ENCODE assay signal across 18 mouse cellular contexts in genomic region chr2:18969066-18969681, GRCm38 (mm10). TPM values are rescaled to one million over a fixed set of nuclear protein-coding genes. Genes with fewer than 3 reads are reported as not detected.
DNase-seq lines count a peak whose midpoint lies in the region; ATAC-seq and TF ChIP-seq lines count a peak whose summit lies in the region.
"Had no signal": no experiment of that assay in that cellular context is flagged by ENCODE, and none has a peak within 500 bp of the region (broad histone marks: within the 10 kb centered on the region; RNA-seq: fewer than 3 reads in every experiment).

No protein-coding gene starts in this region.

- H3K27ac ChIP-seq in thymus, adult 2 months (ENCODE audit: control insufficient read depth, insufficient read depth, low read length): peak overlapping the region; percentile 16; the same call in 1 of the 2 replicates
- H3K27ac ChIP-seq in liver, embryonic 12.5 days: peak overlapping the region; percentile 92
- no peak overlapping the region for H3K27ac ChIP-seq in stomach, embryonic 16.5 days (ENCODE audit: low read length)
- no peak overlapping the region for H3K27ac ChIP-seq in forebrain, postnatal 0 days (ENCODE audit: low read depth, low read length)
- no peak overlapping the region for H3K27ac ChIP-seq in forebrain, embryonic 13.5 days
- H3K27ac ChIP-seq: hindbrain, embryonic 10.5 days; limb, embryonic 10.5 days; macrophage had no signal

- peaks cover 4% of the 10 kb centered on the region; the same call in 1 of the 2 replicates for H3K36me3 ChIP-seq in thymus, adult 2 months (ENCODE audit: control insufficient read depth, insufficient read depth, low read length)
- peaks cover 25% of the 10 kb centered on the region for H3K36me3 ChIP-seq in liver, embryonic 12.5 days
- 0 out of 2 replicates have a peak, but pooled peaks cover 4% of the 10 kb centered on the region for H3K36me3 ChIP-seq in stomach, embryonic 16.5 days (ENCODE audit: control insufficient read depth, insufficient read depth, low read length)
- H3K36me3 ChIP-seq in forebrain, postnatal 0 days (ENCODE audit: insufficient read depth): no peaks in the 10 kb centered on the region
- H3K36me3 ChIP-seq in forebrain, embryonic 13.5 days (ENCODE audit: poor library complexity, severe bottlenecking): no peaks in the 10 kb centered on the region
- H3K36me3 ChIP-seq: hindbrain, embryonic 10.5 days; limb, embryonic 10.5 days had no signal

- ATAC-seq in liver, embryonic 12.5 days: peak; percentile 96
- ATAC-seq in stomach, embryonic 16.5 days (ENCODE audit: insufficient read depth, low FRiP score): 0 out of 2 replicates have a peak, but pooled peaks have one; percentile 37
- no peak for ATAC-seq in forebrain, postnatal 0 days
- no peak for ATAC-seq in forebrain, embryonic 13.5 days
- ATAC-seq: forebrain, embryonic 16.5 days; inflammation-experienced regulatory T-cells, adult 6 months had no signal

- no peak overlapping the region for H3K4me3 ChIP-seq in thymus, adult 2 months (ENCODE audit: control insufficient read depth, insufficient read depth, low read length)
- H3K4me3 ChIP-seq in liver, embryonic 12.5 days: peak overlapping the region; percentile 19; the same call in 1 of the 2 replicates
- no peak overlapping the region for H3K4me3 ChIP-seq in stomach, embryonic 16.5 days (replicated peaks; ENCODE audit: low read length)
- H3K4me3 ChIP-seq in forebrain, postnatal 0 days (ENCODE audit: low read depth, low read length): no peak overlapping the region
- no peak overlapping the region for H3K4me3 ChIP-seq in forebrain, embryonic 13.5 days
- H3K4me3 ChIP-seq: hindbrain, embryonic 10.5 days; limb, embryonic 10.5 days had no signal

- peaks cover 39% of the 10 kb centered on the region for H3K4me1 ChIP-seq in thymus, adult 2 months (replicated peaks; ENCODE audit: control insufficient read depth, insufficient read depth, low read length)
- H3K4me1 ChIP-seq in liver, embryonic 12.5 days: peaks cover 84% of the 10 kb centered on the region
- H3K4me1 ChIP-seq in stomach, embryonic 16.5 days (ENCODE audit: control insufficient read depth, insufficient read depth, low read length): peaks cover 3% of the 10 kb centered on the region; the same call in 1 of the 2 replicates
- H3K4me1 ChIP-seq in forebrain, postnatal 0 days (ENCODE audit: insufficient read depth): no peaks in the 10 kb centered on the region
- no peaks in the 10 kb centered on the region for H3K4me1 ChIP-seq in forebrain, embryonic 13.5 days
- H3K4me1 ChIP-seq: hindbrain, embryonic 10.5 days had no signal

- H3K27me3 ChIP-seq in thymus, adult 2 months (ENCODE audit: control insufficient read depth, insufficient read depth, low read length): no peaks in the 10 kb centered on the region
- H3K27me3 ChIP-seq in liver, embryonic 12.5 days (replicated peaks): no peaks in the 10 kb centered on the region
- H3K27me3 ChIP-seq in stomach, embryonic 16.5 days (ENCODE audit: control insufficient read depth, insufficient read depth, low read length): no peaks in the 10 kb centered on the region
- H3K27me3 ChIP-seq in forebrain, postnatal 0 days (ENCODE audit: insufficient read depth, low read length): no peaks in the 10 kb centered on the region
- no peaks in the 10 kb centered on the region for H3K27me3 ChIP-seq in forebrain, embryonic 13.5 days

- peak; percentile 27 for DNase-seq in heart, adult 11 months
- no peak for DNase-seq in heart, adult 18-20 months
- no peak for DNase-seq in thymus, adult 2 months
- no peak for DNase-seq in thymus, adult 18-20 months
- DNase-seq in forebrain, postnatal 0 days: no peak
- DNase-seq: cerebellum, adult 11 months; gastrocnemius, postnatal 14 days; kidney, postnatal 14 days; layer of hippocampus, postnatal 36 days; thymus, postnatal 36 days had no signal

- WGBS in thymus, adult 2 months: 56% methylated on average over 5 of the region's 5 CpGs
- whole genome bisulfite sequencing in liver, embryonic 12.5 days (ENCODE audit: insufficient replicate concordance): 13% methylated on average over 5 of the region's 5 CpGs
- WGBS in stomach, embryonic 16.5 days: 28% methylated on average over 5 of the region's 5 CpGs
- WGBS in forebrain, postnatal 0 days: 79% methylated on average over 5 of the region's 5 CpGs
- 84% methylated on average over 5 of the region's 5 CpGs for WGBS in forebrain, embryonic 13.5 days

- peak overlapping the region; percentile 49; the same call in 1 of the 2 replicates for H3K9ac ChIP-seq in liver, embryonic 12.5 days
- no peak overlapping the region for H3K9ac ChIP-seq in stomach, embryonic 16.5 days (ENCODE audit: low read length)
- no peak overlapping the region for H3K9ac ChIP-seq in forebrain, postnatal 0 days
- no peak overlapping the region for H3K9ac ChIP-seq in forebrain, embryonic 13.5 days

- TF ChIP-seq CTCF in thymus, adult 2 months (IDR thresholded peaks at IDR 0.05; ENCODE audit: borderline replicate concordance, control insufficient read depth, extremely low read depth, insufficient read depth, low read length, poor library complexity): no peak
- TF ChIP-seq CTCF in forebrain, postnatal 0 days (IDR thresholded peaks at IDR 0.05; ENCODE audit: low read depth): no peak

- H3K4me2 ChIP-seq in liver, embryonic 12.5 days: peak overlapping the region; percentile 61
- no peak overlapping the region for H3K4me2 ChIP-seq in stomach, embryonic 16.5 days (ENCODE audit: low read depth, low read length)
- H3K4me2 ChIP-seq in forebrain, postnatal 0 days (ENCODE audit: low read depth): no peak overlapping the region
- no peak overlapping the region for H3K4me2 ChIP-seq in forebrain, embryonic 13.5 days

- peaks cover 9% of the 10 kb centered on the region; the same call in 1 of the 2 replicates for H3K9me3 ChIP-seq in liver, embryonic 12.5 days (replicated peaks)
- peaks cover 8% of the 10 kb centered on the region for H3K9me3 ChIP-seq in stomach, embryonic 16.5 days (replicated peaks; ENCODE audit: control insufficient read depth, low read length)
- H3K9me3 ChIP-seq in forebrain, postnatal 0 days (ENCODE audit: low read length): 0 out of 2 replicates have a peak, but pooled peaks cover 6% of the 10 kb centered on the region
- peaks cover 9% of the 10 kb centered on the region for H3K9me3 ChIP-seq in forebrain, embryonic 13.5 days (replicated peaks)
- H3K9me3 ChIP-seq: limb, embryonic 10.5 days had no signal

- no peak for TF ChIP-seq POLR2A in thymus, adult 2 months (IDR thresholded peaks at IDR 0.05; ENCODE audit: control insufficient read depth, extremely low read depth, insufficient read depth, low read length, poor library complexity)

RNA-seq across cellular contexts. Expression of gene Pip4k2a, which starts 28.8 kb away (rescaled TPM):
- total RNA-seq in heart, adult 18-20 months (2021): 1 to 10 TPM; 6.3 to 7.7 TPM
- 55.0 and 61.2 TPM in 2 replicates for polyA plus RNA-seq in thymus, adult 2 months (2012; rRNA removed)
- 26.2 and 26.4 TPM in 2 replicates for polyA plus RNA-seq in liver, embryonic 12.5 days (2016; fragmentation: Nextera tagmentation; extraction: Ambion mirVana)
- 10.4 and 11.2 TPM in 2 replicates for polyA plus RNA-seq in stomach, embryonic 16.5 days (2015; fragmentation: Nextera tagmentation; extraction: Ambion mirVana)
- 9.3 and 10.8 TPM in 2 replicates for total RNA-seq in forebrain, postnatal 0 days (2014; rRNA removed)
- polyA plus RNA-seq in forebrain, postnatal 0 days (2015; fragmentation: Nextera tagmentation; extraction: Ambion mirVana): 8.4 and 9.5 TPM in 2 replicates
- 8.0 and 8.3 TPM in 2 replicates for polyA plus RNA-seq in forebrain, embryonic 13.5 days (2015; fragmentation: Nextera tagmentation; extraction: Ambion mirVana)

RNA-seq across cellular contexts. Expression of gene 4930426L09Rik, which starts 29.0 kb away (rescaled TPM):
- not detected for total RNA-seq in heart, adult 18-20 months (2021)
- 2.0 and 2.8 TPM in 2 replicates for polyA plus RNA-seq in thymus, adult 2 months (2012; rRNA removed)
- 0.29 and 0.30 TPM in 2 replicates for polyA plus RNA-seq in liver, embryonic 12.5 days (2016; fragmentation: Nextera tagmentation; extraction: Ambion mirVana)
- 0.14 and 0.25 TPM in 2 replicates for polyA plus RNA-seq in stomach, embryonic 16.5 days (2015; fragmentation: Nextera tagmentation; extraction: Ambion mirVana)
- 0.29 and 0.31 TPM in 2 replicates for total RNA-seq in forebrain, postnatal 0 days (2014; rRNA removed)
- polyA plus RNA-seq in forebrain, postnatal 0 days (2015; fragmentation: Nextera tagmentation; extraction: Ambion mirVana): 0.58 and 0.59 TPM in 2 replicates
- 0.26 and 0.48 TPM in 2 replicates for polyA plus RNA-seq in forebrain, embryonic 13.5 days (2015; fragmentation: Nextera tagmentation; extraction: Ambion mirVana)

Comparison
In these comparisons a context has a peak if more than half of its experiments do, and no peak if none do; other contexts are left out.
1. H3K27ac ChIP-seq: peak in thymus, adult 2 months (single experiment) and liver, embryonic 12.5 days (single experiment); none in stomach, embryonic 16.5 days (single experiment), forebrain, postnatal 0 days (single experiment) and forebrain, embryonic 13.5 days (single experiment).
2. ATAC-seq: peak in liver, embryonic 12.5 days (single experiment) and stomach, embryonic 16.5 days (single experiment); none in forebrain, postnatal 0 days (single experiment) and forebrain, embryonic 13.5 days (single experiment).